Mouse (Mus musculus) heart, postnatal 10 days (tissue): ENCODE results near the gene Rnls. TPM values are rescaled to one million over a fixed set of nuclear protein-coding genes. Genes with fewer than 3 reads are reported as not detected.

Source experiments
- microRNA-seq, 2 experiments: library from miRNA; unstranded; fragments of <30 nt; microRNA quantifications; one replicate each; pipeline ENCODE4 v1.2.0; 2022
- total RNA-seq, 2 experiments: library from RNA; stranded (reverse); gene quantifications; 2 replicates each; pipeline ENCODE4 v1.2.3; 2021

The Rnls gene
- total RNA-seq, 2 experiments from 2014 or later: 12.9 to 14.2 TPM

Small RNAs within 50 kb of the gene (microRNA-seq; reads per million reads assigned to microRNA genes)
- gene Mir3970: 0 to 0.71 reads per million in 2 experiments

Other genes with a start within 250 kb of the Rnls start
- under 1 TPM; 0.31 to 0.32 TPM for gene Lipo4, start 125.5 kb upstream of the Rnls start, total RNA-seq
- gene Gm8978, start 233.0 kb upstream of the Rnls start, total RNA-seq: not detected